Mouse (Mus musculus) MEL (cell line): ENCODE measurements around the gene Ramp2. TPM values are rescaled to one million over a fixed set of nuclear protein-coding genes. Genes with fewer than 3 reads are reported as not detected.

ENCODE experiments used
- DNase-seq: peaks from one replicate; pipeline ENCODE4 v3.0.0; 2011; ENCODE audit warnings: low read depth, low spot score
- H3K27ac ChIP-seq: 2 replicates; pipeline ENCODE4 v1.5.1; 2012; ENCODE audit warnings: low read depth, mild to moderate bottlenecking, control low read depth, low read length, moderate library complexity; ENCODE audit not compliant: control insufficient read depth
- H3K27me3 ChIP-seq, 2 experiments: fragments of 150-350 bp in 1 of 2; sonication (generic) in 1 of 2; 2 replicates each; pipeline ENCODE4 v1.6.1; 2012; ENCODE audit warnings: low read length in 2 of 2, mild to moderate bottlenecking in 2 of 2, improper control_type of control experiment in 1 of 2, moderate library complexity in 1 of 2; ENCODE audit not compliant: insufficient read depth in 2 of 2, control insufficient read depth in 1 of 2
- H3K36me3 ChIP-seq, 2 experiments: 2 replicates each; pipeline ENCODE4 v1.6.1; 2012 to 2014; ENCODE audit warnings: low read length in 2 of 2, improper control_type of control experiment in 1 of 2, inconsistent platforms in 1 of 2, mild to moderate bottlenecking in 1 of 2; ENCODE audit not compliant: insufficient read depth in 2 of 2, control insufficient read depth in 1 of 2
- H3K4me1 ChIP-seq, 2 experiments: fragments of 150-350 bp in 1 of 2; sonication (generic) in 1 of 2; 2 replicates each; pipeline ENCODE4 v1.6.1; 2012; ENCODE audit warnings: low read length in 2 of 2, improper control_type of control experiment in 1 of 2, mild to moderate bottlenecking in 1 of 2; ENCODE audit not compliant: insufficient read depth in 2 of 2, control insufficient read depth in 1 of 2
- H3K4me3 ChIP-seq, 2 experiments: fragments of 150-350 bp in 1 of 2; sonication (generic) in 1 of 2; 2 replicates each; pipeline ENCODE4 v1.5.1; 2012; ENCODE audit warnings: low read depth in 2 of 2, low read length in 2 of 2, mild to moderate bottlenecking in 2 of 2, moderate library complexity in 2 of 2, control low read depth in 1 of 2, improper control_type of control experiment in 1 of 2; ENCODE audit not compliant: control insufficient read depth in 1 of 2, insufficient read depth in 1 of 2
- H3K79me2 ChIP-seq: 2 replicates; pipeline ENCODE4 v1.6.1; 2012; ENCODE audit warnings: mild to moderate bottlenecking, low read length, moderate library complexity; ENCODE audit not compliant: control insufficient read depth, poor library complexity, insufficient read depth
- H3K9ac ChIP-seq: 2 replicates; pipeline ENCODE4 v1.6.1; 2012; ENCODE audit warnings: low read depth, mild to moderate bottlenecking, control low read depth, low read length, moderate library complexity; ENCODE audit not compliant: control insufficient read depth, poor library complexity, severe bottlenecking
- H3K9me3 ChIP-seq: fragments of 150-350 bp; sonication (generic); replicated peaks from 2 replicates; pipeline ENCODE4 v1.6.1; 2012; ENCODE audit warnings: mild to moderate bottlenecking, low read length, improper control_type of control experiment, moderate library complexity; ENCODE audit not compliant: insufficient read depth
- CTCF ChIP-seq, 3 experiments: IDR thresholded peaks in 2 of 3; conservative IDR thresholded peaks in 1 of 3; 2 replicates each; pipeline ENCODE4 v1.5.1; 2011 to 2012; ENCODE audit warnings: low read length in 3 of 3, low read depth in 2 of 3, mild to moderate bottlenecking in 2 of 3, improper control_type of control experiment in 1 of 3, inconsistent platforms in 1 of 3, mixed read lengths in 1 of 3, moderate library complexity in 1 of 3; ENCODE audit not compliant: control insufficient read depth in 1 of 3, insufficient read depth in 1 of 3, poor library complexity in 1 of 3, severe bottlenecking in 1 of 3
- GABPA ChIP-seq: IDR thresholded peaks from 2 replicates; pipeline ENCODE4 v1.6.1; 2012; ENCODE audit warnings: low read depth, mild to moderate bottlenecking, inconsistent platforms, low read length, improper control_type of control experiment, moderate library complexity
- MAZ ChIP-seq: IDR thresholded peaks from 2 replicates; pipeline ENCODE4 v1.6.1; 2012; ENCODE audit warnings: low read depth, mild to moderate bottlenecking, inconsistent platforms, low read length, improper control_type of control experiment
- MXI1 ChIP-seq: IDR thresholded peaks from 2 replicates; pipeline ENCODE4 v1.6.1; 2011; ENCODE audit warnings: mild to moderate bottlenecking, low read depth, low read length, improper control_type of control experiment
- MYB ChIP-seq: IDR thresholded peaks from 2 replicates; pipeline ENCODE4 v1.6.1; 2011; ENCODE audit warnings: mild to moderate bottlenecking, low read depth, low read length, improper control_type of control experiment
- POLR2AphosphoS2 ChIP-seq: IDR thresholded peaks from 2 replicates; pipeline ENCODE4 v1.6.1; 2011; ENCODE audit warnings: low read length, improper control_type of control experiment
- RAD21 ChIP-seq: IDR thresholded peaks from 2 replicates; pipeline ENCODE4 v1.6.1; 2011; ENCODE audit warnings: mild to moderate bottlenecking, low read depth, low read length, improper control_type of control experiment
- RCOR1 ChIP-seq: IDR thresholded peaks from 2 replicates; pipeline ENCODE4 v1.6.1; 2012; ENCODE audit warnings: low read depth, mild to moderate bottlenecking, inconsistent platforms, low read length, improper control_type of control experiment
- SMC3 ChIP-seq: IDR thresholded peaks from 2 replicates; pipeline ENCODE4 v1.6.1; 2011; ENCODE audit warnings: low read depth, low read length, improper control_type of control experiment
- TAL1 ChIP-seq: IDR thresholded peaks from 2 replicates; pipeline ENCODE4 v1.6.1; 2012; ENCODE audit warnings: mild to moderate bottlenecking, inconsistent platforms, low read length, moderate library complexity, mixed read lengths
- TCF12 ChIP-seq: IDR thresholded peaks from 2 replicates; pipeline ENCODE4 v1.6.1; 2014; ENCODE audit warnings: low read depth, mild to moderate bottlenecking, inconsistent platforms, low read length, improper control_type of control experiment, moderate library complexity
- USF1 ChIP-seq: IDR thresholded peaks from 2 replicates; pipeline ENCODE4 v1.6.1; 2014; ENCODE audit warnings: low read depth, mild to moderate bottlenecking, inconsistent platforms, low read length, improper control_type of control experiment, moderate library complexity
- USF2 ChIP-seq, 2 experiments: IDR thresholded peaks; 2 replicates each; pipeline ENCODE4 v1.6.1; 2011 to 2012; ENCODE audit warnings: improper control_type of control experiment in 2 of 2, low read length in 2 of 2, borderline replicate concordance in 1 of 2, inconsistent platforms in 1 of 2, low read depth in 1 of 2, mild to moderate bottlenecking in 1 of 2; ENCODE audit not compliant: insufficient read depth in 1 of 2
- ZC3H11A ChIP-seq: IDR thresholded peaks from 2 replicates; pipeline ENCODE4 v1.6.1; 2012; ENCODE audit warnings: low read depth, mild to moderate bottlenecking, inconsistent platforms, low read length, improper control_type of control experiment
- polyA plus RNA-seq, 2 experiments: library from polyadenylated mRNA; stranded (reverse) in 1 of 2; unstranded in 1 of 2; fragments of >175 nt in 1 of 2; fragments of >200 nt in 1 of 2; gene quantifications; 2 replicates each; pipeline versions ENCODE4 v1.2.1 to v1.2.4; 2012; ENCODE audit warnings: low replicate concordance in 2 of 2, low read depth in 1 of 2; ENCODE audit not compliant: insufficient read length in 2 of 2, insufficient read depth in 1 of 2, missing spikeins in 1 of 2
- total RNA-seq: library from RNA; depleted of rRNA; stranded (reverse); fragments of 300-350 nt; gene quantifications from 2 replicates; pipeline ENCODE4 v1.2.3, GENCODE M21; 2012

Gene Ramp2
- total and polyA plus RNA-seq, 3 experiments: 0.12 TPM; not detected in 2

GRCm38 (mm10) chr11:101247521-101248030 lies 1.7 kb downstream of the Ramp2 start:
- peaks cover 0 to 4% of the 10 kb centered on the region in 2 experiments; a peak in 2 of 4 replicates for H3K27me3 ChIP-seq
- H3K79me2 ChIP-seq: no peaks in the 10 kb centered on the region
- no peak for DNase-seq
- no peak overlapping the region for H3K27ac ChIP-seq
- no peak overlapping the region for H3K4me3 ChIP-seq
- peaks cover 0 to 2% of the 10 kb centered on the region in 2 experiments; a peak in 1 of 4 replicates for H3K36me3 ChIP-seq
- H3K9ac ChIP-seq: no peak overlapping the region
- peaks cover 0 to 6% of the 10 kb centered on the region in 2 experiments; a peak in 2 of 4 replicates for H3K4me1 ChIP-seq
- TF ChIP-seq RCOR1 (no peak), POLR2AphosphoS2 (no peak), MXI1 (no peak), MAZ (no peak), GABPA (no peak), USF1 (no peak), TCF12 (no peak), MYB (no peak), CTCF (IDR thresholded peaks at IDR 0.05 in 2 of 3, conservative IDR thresholded peaks at IDR 0.05 in 1 of 3; ENCODE audit: control insufficient read depth in 1 of 3, insufficient read depth in 1 of 3, low read depth in 2 of 3, low read length in 3 of 3, poor library complexity in 1 of 3, severe bottlenecking in 1 of 3) (no peak), USF2 (IDR thresholded peaks at IDR 0.05; ENCODE audit: borderline replicate concordance in 1 of 2, insufficient read depth in 1 of 2, low read depth in 1 of 2, low read length in 2 of 2) (no peak)
- TF ChIP-seq, all 39 proteins: peak for 0
- no peaks in the 10 kb centered on the region for H3K9me3 ChIP-seq

DNA sequence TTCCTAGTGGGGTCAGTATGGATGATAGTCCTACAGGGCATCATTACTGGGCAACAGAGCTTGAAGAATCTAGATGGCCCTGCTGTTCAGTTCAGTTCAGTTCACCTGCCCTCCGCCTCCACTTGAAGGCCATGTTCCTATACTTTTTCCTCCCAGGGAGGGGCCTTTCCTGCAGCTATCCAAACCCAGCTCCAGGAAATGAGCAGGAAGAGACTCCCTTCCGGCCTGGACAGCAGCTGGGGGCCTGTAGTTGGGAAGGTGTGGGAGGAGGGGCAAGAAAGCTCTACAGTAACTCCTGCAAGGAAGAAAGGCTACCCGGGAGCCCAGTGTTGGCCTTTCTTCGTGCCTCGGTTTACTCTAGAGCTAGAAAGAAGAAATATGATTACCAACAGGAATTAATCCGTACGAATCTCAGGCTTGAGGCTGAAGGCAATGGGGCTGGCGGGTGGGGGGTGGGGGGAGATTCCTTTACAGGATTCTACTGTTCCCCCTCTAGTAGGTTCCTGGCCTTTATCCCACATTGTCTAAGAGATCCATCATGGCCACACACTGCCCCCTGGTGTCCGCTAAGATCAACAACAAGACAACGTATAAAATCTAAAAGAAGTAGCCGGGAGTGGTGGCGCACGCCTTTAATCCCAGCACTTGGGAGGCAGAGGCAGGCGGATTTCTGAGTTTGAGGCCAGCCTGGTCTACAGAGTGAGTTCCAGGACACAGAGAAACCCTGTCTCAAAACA lies 2.6 kb downstream of the Ramp2 start:
- H3K4me1 ChIP-seq: peaks cover 0 to 6% of the 10 kb centered on the region in 2 experiments; a peak in 2 of 4 replicates
- TF ChIP-seq ZC3H11A (peak; percentile 86), SMC3 (peak; percentile 91), TAL1 (no peak), RAD21 (peak; percentile 79), USF2 (IDR thresholded peaks at IDR 0.05; ENCODE audit: borderline replicate concordance in 1 of 2, insufficient read depth in 1 of 2, low read depth in 1 of 2, low read length in 2 of 2) (no peak), CTCF (IDR thresholded peaks at IDR 0.05 in 2 of 3, conservative IDR thresholded peaks at IDR 0.05 in 1 of 3; ENCODE audit: control insufficient read depth in 1 of 3, insufficient read depth in 1 of 3, low read depth in 2 of 3, low read length in 3 of 3, poor library complexity in 1 of 3, severe bottlenecking in 1 of 3) (peak; percentile 39 to 82 (median 80); a peak in 5 of 6 replicates)
- peaks cover 0 to 1% of the 10 kb centered on the region in 2 experiments; a peak in 1 of 4 replicates for H3K27me3 ChIP-seq

More for the DNA sequence above, 2.6 kb downstream of the Ramp2 start:
- Histone ChIP-seq H3K79me2 (no peaks in the 10 kb centered on the region), H3K27ac (no peak overlapping the region), H3K9me3 (no peaks in the 10 kb centered on the region), H3K9ac (no peak overlapping the region), H3K36me3 (peaks cover 0 to 4% of the 10 kb centered on the region in 2 experiments; a peak in 1 of 4 replicates), H3K4me3 (no peak overlapping the region)
- peak; percentile 88 for DNase-seq
